Mouse (Mus musculus): ENCODE measurements around the gene Fdx1l.

- TF ChIP-seq POLR2A (IDR thresholded peaks at IDR 0.05; ENCODE audit: extremely low read depth, insufficient read depth, low read length) (no peak), CTCF (IDR thresholded peaks at IDR 0.05; ENCODE audit: extremely low read depth, insufficient read depth, low read length) (no peak)
Observed at GRCm38 (mm10) chr9:21034481-21035085, 38.8 kb downstream of the Fdx1l start.

Measured in cortical plate, adult 2 months (tissue).